Mouse (Mus musculus) adrenal gland, postnatal 36 days (tissue): ENCODE results near the gene Ahdc1. TPM values are rescaled to one million over a fixed set of nuclear protein-coding genes. Genes with fewer than 3 reads are reported as not detected.
A peak's percentile ranks its signal among the peaks of the same experiment; 100 is the strongest.

Experiments used
- DNase-seq, 2 experiments: peaks; one replicate each; pipeline ENCODE4 v3.0.0; 2021; ENCODE audit warnings: mixed read lengths in 1 of 2
- total RNA-seq, 2 experiments: library from RNA; stranded (reverse); gene quantifications; 2 replicates each; pipeline ENCODE4 v1.2.3; 2021

Ahdc1 gene
- total RNA-seq, 2 experiments from 2014 or later = 63.7 to 74.1 TPM

DNA sequence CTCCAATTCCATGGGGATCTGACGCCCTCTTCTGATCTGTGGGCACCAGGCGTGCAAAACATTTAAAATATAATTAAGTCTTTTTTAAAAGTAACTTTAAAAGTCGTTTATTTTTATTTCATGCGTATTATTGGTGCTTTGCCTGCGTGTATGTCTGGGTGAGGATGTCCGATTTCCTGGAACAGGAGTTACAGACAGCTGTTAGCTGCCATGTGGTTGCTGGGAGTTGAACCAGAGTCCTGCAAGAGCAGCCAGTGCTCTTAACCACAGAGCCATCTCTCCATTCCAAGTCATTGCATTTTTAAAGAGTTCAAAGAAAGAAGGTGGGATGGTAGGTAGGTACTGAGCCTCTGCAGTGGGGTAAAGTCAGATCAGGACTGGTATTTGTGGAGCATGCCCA lies 43.5 kb downstream of the Ahdc1 start:
- DNase-seq = no peak

DNA sequence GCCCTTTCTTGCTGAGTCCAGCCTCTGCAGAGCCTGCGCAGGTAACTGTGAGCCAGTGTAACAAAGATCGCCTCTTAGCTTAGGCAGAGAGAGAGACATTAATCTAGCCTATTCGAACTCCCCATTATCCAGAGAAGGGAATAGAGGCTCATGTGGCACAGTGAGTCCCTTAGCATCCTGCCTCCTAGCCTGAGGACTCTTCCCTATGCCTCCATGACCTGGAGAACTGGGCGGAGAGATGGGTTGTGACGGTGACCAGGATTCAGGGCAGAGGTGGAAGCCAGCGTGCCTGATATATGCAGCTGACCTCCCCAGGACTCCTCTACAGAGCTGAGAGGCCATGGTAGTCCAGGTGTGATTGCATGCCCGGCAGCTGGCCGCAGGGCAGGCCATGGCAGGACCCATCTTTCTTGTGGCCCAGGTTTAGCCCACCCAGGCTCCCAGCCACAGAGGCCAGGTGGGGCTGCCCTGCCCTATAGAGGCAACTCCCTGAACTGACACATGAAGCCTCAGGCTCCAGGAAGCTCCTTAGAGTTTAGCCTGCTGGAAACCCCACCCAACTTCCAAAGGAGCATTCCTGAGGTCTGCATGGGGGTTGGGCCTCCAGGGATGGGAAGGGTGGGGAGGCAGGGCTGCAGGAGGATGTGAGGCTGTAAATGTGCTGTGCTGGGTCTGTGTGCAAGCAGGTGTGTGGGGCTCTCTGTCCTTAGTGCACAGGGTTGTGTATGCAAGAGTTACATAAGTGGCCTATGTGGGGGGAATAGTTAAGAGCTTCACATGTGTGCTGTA lies 44.3 kb downstream of the Ahdc1 start:
- DNase-seq = no peak

DNA sequence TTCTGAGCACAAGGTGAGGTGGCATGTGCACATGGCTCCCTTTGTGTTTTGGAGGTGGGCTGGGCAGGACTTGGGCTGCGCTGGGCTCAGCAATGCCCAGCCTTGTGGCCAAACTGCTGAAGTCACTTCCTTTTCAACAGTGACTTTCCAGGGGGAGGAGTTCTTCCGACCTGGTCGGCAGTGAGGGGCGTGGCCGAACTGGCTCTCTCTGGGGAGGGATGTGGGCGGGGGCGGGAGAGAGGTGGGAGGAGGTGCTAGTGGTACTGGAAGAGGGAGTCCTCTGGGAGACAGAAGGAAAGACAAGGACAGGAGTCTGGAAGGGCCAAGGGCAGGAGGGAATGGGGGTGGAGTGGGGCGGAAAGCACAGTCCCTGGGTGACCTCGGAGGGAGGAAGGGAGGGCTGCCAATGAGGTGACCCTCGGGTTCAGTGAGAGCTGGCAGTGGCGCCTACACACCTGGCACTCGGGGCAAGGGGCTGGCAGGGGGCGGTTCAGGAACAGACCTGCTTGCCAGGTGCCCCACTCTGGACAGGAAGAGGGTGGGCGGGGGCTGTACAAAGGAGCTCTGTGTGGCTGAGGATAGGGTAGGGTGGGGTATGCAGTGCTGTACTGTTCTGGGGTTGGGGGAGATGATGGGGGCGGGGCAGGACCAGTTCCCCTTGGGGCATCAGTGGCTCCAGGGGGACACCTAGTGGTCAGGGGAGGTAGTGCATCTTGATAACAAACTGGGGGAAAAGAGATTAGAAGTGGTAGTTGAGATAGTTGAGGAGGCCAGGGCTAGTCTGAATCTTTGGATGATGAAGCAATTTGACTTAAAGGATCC lies 45.2 kb downstream of the Ahdc1 start:
- peak; percentile 91 to 94 for DNase-seq

DNA sequence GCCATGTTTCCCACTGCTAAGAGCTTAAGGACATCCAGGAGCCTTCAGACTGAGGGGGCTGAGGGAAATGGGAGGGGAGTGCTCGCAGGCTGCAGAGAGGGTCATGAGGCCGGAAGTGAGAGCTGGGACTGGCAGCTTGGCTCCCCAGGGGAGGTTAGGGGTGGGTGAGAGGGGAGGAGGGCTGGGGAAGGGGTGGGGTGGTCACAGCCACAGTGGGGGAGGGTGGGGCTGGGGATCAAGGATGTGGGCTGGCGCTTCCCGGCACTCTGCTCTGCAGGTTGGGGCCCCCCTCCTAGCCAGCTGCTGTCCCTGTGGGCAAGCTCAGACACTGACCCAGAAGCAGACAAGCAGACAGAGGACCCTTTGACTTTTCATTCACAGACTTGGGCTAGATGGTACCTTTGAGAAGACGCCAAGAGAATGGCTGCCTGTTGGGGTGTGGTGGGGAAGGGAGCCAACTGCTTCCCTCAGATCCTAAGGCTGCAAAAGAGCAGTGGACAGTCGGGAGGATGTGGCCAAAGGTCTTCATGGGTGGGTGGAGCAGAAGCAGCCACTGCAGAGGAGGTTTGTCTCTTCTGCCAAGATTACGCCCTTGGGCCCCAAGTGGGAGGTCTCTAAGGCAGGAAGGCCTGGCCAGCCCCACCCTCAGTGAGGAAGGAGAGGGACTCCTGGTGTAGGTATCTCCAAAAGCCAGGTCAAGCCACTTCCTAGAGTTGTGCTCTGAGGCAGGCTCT lies 46.5 kb downstream of the Ahdc1 start:
- peak; percentile 82 to 83 for DNase-seq

DNA sequence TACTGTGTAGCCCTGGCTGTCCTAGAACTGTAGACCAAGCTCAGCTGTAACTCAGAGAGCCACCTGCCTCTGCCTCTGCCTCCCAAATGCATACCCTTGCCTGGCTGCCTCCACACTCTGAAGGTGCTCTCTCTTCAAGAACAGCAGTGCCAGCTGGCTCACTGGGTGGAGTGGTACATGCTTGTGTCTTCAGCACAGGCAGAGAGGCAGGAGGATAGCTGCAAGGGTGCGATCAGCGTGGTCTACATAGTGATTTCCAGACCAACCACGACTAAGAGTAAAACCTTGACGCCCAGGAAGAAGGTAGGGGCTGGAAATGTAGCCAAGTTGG lies 47.0 kb downstream of the Ahdc1 start:
- no peak for DNase-seq

DNA sequence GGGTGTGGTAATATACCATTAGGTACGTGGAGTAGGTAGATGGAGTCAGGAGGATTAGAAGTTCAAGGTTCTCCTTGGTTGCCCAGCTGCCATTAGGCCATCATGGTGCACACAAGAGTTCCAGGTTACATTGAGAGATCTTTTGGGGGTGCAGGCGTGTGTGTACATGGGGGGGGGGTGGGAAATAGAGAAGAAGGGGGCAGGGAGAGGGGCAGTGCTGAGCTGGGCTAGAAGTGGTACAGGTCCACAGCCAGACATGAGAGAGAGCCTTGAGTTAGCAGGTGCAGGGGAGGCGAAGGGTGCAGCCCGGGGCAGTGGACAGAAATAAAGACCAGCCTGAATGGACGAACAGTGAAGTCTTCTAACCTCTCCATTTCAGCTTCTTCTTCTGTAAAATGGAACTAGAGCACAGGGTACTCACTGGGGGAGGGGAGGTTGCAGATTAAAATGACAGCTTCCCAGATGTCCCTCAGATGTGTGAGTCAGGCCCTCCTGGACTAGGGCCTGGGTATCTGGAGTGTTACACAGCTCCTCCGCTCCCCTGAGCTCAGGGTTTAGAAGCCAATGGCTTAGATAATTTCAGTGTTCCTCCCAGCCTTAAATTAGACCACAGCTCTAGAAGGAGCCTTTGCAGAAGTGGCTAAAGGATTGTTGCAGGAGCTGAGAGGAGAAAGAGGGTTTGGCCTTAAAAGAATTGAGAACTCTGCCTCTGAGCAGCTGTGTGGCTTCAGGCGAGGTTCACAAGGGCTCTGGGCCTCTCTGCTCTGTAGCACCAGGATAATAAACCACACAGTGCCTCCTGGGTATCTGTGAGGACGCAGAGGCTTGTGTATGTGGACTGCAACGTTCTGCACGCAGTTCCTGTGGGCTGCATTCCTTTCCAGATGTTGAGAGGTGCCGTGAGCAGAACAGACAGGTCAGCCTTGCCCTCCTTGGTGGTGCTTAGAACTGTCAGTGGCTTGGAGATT lies 47.7 kb downstream of the Ahdc1 start:
- DNase-seq = peak; percentile 52 to 61

DNA sequence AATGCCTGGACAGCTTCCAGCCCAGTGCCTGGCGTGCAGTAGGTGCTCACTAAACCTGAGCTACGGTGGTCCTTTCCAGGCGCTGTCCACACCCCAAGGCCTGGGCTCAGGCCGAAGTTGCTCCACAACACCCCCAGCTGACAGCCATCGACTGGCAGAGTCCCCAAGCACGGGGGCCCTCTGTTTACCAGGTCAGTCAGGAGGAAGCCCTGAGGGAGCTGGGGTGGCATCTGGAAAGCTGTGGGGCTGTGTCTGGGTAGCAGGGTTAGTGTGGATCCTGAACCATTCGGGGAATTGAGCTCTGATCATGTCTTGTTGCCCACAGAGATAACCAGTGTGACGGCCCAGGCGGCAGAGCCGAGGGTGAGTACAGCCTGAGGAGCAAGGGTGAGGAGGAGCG lies 49.6 kb downstream of the Ahdc1 start:
- no peak for DNase-seq

DNA sequence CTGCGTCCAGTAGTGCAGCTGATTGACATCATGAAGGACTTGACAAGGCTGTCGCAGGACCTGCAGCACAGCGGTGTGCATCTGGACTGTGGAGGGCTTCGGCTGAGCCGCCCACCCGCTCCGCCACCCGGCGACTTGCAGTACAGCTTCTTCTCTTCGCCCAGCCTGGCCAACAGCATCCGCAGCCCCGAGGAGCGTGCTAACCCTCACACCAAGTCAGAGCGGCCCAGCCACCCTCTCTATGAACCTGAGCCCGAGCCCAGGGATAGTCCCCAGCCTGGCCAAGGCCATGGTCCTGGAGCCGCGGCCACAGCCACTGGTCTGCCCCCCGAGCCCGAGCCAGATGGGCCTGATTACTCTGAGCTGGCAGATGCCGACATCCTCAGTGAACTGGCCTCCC lies 50.7 kb downstream of the Ahdc1 start:
- no peak for DNase-seq

DNA sequence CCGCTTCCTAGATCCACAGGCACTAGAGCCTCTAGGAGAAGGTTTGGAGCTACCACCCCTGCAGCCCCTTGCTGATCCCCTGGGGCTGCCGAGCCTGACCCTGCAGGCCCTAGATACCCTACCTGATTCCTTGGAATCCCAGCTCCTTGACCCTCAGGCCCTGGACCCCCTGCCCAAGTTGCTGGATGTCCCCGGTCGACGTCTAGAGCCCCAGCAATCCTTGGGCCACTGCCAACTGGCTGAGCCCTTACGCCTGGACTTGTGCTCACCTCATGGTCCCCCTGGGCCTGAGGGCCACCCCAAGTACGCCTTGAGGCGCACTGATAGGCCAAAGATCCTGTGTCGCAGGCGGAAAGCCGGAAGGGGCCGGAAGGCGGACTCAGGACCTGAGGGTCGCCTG lies 51.2 kb downstream of the Ahdc1 start:
- DNase-seq = no peak

DNA sequence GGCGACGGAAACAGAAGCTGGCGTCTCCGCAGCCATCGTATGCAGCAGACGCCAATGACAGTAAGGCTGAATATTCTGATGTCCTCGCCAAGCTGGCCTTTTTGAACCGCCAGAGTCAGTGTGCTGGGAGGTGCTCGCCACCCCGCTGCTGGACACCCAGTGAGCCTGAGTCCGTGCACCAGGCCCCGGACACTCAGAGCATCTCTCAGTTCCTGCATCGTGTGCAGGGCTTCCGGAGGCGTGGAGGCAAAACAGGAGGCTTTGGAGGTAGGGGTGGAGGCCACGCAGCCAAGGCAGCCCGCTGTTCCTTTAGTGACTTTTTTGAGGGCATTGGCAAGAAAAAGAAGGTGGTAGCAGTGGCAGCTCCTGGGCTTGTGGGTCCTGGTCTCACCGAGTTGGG lies 52.1 kb downstream of the Ahdc1 start:
- no peak for DNase-seq

DNA sequence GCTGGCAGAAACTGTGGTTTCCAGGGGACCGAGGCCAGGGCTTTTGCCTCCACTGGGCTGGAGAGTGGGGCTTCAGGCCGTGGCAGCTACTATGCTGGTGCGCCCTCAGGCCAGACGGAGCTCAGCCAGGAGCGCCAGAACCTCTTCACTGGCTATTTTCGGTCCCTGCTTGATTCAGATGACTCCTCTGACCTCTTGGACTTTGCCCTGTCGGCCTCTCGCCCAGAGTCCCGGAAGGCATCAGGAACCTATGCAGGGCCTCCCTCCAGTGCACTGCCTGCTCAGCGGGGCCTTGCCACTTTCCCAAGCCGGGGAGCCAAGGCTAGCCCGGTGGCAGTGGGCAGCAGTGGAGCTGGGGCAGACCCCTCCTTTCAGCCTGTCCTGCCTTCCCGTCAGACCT lies 52.7 kb downstream of the Ahdc1 start:
- peak in 1 of 2 experiments; percentile 41 for DNase-seq

DNA sequence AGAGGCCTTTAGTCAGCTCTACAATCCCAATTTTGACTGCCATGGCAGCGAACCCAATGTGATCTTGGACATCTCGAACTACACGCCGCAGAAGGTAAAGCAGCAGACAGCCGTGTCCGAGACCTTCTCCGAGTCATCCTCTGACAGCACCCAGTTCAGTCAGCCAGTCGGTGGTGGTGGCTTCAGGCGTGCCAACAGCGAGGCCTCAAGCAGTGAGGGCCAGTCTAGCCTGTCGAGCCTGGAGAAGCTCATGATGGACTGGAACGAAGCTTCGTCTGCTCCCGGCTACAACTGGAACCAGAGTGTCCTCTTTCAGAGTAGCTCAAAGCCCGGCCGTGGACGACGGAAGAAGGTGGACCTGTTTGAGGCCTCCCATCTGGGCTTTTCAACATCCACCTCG lies 53.7 kb downstream of the Ahdc1 start:
- DNase-seq = no peak

DNA sequence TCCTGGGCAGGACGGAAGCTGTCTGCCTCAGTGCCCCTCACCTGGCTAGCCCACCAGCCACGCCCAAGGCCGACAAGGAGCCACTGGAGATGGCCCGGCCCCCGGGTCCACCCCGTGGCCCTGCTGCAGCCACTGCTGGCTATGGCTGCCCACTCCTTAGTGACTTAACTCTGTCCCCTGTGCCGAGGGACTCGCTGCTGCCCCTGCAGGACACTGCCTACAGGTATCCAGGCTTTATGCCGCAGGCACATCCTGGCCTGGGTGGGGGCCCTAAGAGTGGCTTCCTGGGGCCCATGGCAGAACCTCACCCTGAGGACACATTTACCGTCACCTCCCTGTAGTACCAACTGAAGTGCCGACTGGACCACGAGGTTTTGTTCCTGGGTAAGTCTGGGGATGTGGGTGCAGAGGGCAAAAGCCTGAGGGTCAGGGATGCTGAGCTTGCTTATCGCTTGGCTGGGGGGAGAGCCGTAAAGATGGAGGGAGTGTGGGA lies 54.9 kb downstream of the Ahdc1 start:
- DNase-seq = no peak

DNA sequence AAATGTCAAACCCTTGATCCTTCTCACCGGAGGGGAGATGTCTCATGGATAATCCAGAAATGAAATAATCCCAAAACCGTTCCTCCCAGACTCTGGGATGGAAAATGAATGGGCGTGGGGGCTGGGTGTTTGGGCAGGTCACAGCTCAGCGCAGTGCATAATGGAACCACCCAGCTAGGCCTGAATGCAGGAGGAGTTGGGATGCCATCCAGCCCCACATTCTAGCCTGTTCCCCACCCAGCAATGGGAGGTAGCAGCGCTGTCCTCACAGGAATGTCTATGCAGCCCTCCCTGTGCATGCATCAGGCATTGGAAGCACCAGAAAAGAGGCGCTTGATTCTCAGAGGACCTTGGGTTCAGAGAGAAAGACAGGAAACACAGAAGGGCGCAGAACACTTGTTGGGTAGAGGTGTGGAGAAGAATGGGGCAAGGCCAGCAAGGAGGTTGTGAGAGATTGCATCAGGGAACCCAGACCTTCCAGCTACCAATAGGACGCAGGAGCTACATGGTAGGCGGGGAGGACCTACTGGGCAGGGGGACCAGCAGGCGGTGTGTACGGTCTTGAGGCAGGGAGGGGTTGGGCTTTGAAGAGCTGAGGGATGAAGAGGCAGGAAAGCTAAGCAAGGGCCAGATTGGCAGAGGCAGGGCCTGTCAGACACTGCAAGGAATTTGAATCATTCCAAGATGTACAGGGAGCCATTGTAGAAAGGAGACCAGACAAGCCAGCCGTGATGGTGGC lies 57.5 kb downstream of the Ahdc1 start:
- peak in 1 of 2 experiments; percentile 42 for DNase-seq

DNA sequence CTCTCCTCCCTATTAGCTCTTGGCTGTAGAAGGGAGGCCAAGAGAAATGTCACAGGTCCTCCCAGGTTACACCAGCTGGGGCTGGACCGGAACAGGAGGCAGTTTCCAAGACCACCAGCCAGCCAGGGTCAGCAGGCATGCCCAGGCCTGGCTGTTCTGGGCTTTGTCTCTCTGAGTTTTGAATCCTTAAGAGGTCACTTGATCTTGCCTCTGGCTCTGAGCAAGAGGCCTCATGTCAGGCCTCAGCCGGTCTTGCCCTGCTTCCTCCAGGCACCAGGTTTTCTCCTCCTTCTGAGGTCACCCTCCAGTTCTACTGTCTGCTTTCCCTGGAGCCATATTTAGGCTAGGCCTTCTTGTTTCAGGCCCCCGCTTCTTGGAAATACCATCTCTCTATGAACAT lies 59.3 kb downstream of the Ahdc1 start:
- peak; percentile 47 to 52 for DNase-seq

DNA sequence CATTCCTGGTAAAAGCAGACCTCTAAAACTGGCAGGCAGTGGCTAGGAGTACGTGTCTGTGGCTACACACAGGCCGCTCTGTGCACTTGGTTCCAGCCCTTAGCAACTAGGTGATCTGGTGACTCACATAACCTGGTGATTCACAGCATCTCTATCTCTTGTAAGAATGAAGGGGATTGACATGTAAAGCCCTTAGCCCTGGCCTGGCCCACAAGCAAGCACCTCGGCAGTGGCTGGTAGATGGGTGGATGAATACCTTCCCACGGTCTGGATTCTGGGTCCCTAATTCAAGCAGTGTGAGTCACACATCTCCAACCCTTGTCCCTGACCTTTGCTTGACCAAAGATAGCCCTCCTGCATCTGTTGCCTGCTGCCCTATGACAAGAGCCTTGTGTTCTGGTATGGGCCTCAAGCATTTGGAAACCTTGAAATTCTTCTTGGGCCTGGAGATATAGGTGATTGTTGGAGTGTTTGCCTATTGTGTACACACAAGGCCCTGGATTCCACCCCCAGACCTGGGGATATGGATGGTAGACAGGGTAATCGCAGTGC lies 59.8 kb downstream of the Ahdc1 start:
- peak; percentile 47 to 53 for DNase-seq

DNA sequence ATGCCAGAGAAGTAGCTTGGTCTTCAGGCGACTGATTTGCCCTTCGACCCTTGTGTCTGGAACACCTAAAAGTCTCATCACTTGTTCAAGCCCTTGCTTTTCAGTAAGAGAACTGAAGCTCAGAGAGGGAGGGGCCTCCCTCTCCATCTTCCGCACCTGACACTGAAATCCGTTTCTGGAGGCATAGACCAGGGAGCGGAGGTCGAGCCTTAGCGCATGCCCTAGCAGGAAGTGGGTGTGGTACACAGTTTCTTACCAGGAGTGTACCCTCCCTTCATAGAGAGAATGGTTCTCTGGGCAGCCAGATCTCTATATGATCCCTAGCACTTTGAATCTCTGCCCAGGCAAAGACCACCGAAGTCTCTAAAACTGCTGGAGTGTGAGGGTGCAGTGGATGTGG lies 62.1 kb downstream of the Ahdc1 start:
- DNase-seq = no peak

DNA sequence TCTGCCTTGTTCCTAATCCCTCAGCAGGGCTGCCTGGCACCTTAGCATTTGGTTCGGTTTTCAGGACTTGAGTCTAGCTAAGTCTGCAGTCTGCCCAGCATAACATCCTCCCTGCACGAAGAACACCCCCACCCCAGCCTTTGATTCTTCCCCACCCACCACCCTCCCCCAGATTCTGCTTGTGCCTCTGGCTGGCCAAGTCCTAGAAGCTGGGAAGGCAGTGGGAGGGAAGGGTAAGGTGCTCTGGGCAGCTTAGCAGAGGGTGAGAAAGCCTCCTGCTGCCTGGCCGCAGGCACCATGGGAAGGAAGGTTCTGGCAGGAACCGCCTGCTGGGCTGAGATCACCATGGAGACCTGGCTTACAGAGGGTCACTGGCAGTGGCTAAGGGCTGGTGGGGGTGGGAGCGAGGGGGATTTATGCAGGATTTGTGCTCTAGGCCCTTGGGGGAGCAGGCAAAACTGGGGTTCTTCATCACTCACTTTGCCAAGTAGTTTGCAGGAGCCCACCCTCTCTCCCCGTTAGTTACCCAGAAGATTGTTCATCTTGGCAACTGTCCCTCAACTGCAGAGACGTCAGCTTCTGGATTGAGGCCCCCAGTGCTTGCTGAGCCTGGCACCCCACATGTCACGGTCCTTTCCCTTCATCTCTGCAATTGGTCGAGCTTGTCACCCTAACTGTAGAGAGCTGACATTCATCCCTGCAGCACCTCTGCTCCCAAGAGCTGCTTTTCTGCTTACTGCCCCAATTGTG lies 63.2 kb downstream of the Ahdc1 start:
- no peak for DNase-seq

DNA sequence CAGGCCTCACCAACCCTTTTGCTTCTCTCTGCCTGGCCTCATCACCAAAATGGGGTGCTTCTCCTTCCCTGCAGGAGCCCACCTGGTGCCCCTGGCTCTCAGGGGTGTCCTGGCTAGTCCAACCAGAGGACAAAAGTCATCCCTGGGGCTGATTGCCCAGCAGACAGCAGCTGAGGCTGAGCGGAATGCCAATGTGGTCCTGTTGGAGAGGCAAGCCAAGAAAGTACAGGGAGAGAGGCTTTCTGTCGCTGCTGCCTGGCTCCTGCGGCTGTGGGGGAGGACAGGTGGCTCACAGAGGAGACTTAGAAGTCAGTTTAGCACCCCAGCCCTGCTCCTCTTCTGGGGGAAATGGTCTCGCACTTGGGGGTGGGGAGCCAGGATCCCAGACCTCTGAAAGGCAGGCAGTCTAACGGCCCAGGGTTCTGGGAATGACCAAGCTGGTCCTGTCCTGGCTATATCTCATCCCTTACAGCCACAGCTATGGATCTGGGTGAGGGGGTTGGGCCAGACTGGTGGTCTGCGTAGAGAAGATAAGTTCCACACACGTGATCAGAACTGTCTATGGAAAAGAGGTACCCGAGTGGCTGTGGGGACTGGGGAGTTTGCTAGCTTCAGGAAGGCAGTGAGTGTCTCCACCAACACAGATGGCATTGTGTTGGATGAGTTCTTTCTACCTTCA lies 64.0 kb downstream of the Ahdc1 start:
- no peak for DNase-seq
